22 mouse cellular contexts compared by ENCODE assay signal in the genomic region with DNA sequence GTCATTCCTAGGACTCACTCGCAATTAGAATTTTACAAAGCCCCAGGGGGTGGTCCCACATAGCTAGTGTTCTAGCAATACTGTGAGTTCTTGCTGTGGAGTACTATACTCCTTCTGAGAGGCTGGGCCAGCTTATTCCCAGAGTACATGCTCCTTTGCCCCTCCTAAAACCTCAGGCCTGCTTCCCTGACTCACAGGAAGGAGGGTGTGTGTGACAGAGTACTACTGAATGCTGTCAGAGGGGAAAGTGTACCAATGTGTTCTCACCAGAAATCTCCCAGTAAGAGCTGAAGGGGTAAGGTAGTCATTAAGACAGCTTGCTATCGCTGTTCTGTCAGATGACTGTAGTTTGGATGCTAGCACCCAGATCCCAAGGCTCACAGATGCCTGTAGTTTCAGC.
"Had no signal": no experiment of that assay in that cellular context is flagged by ENCODE, and none has a peak within 500 bp of the region (broad histone marks: within the 10 kb centered on the region; RNA-seq: fewer than 3 reads in every experiment).

No protein-coding gene starts in this region.

- H3K4me3 ChIP-seq: liver, embryonic 13.5 days; liver, embryonic 15.5 days; lung, embryonic 15.5 days; midbrain, embryonic 10.5 days; midbrain, embryonic 12.5 days; myocyte; neural tube, embryonic 13.5 days; neural tube, embryonic 15.5 days; stomach, embryonic 15.5 days had no signal

- H3K4me1 ChIP-seq: liver, embryonic 13.5 days; liver, embryonic 15.5 days; midbrain, embryonic 12.5 days; neural tube, embryonic 15.5 days; stomach, embryonic 15.5 days had no signal

- H3K27ac ChIP-seq: liver, embryonic 13.5 days; liver, embryonic 15.5 days; lung, embryonic 15.5 days; macrophage; midbrain, embryonic 10.5 days; midbrain, embryonic 12.5 days; neural tube, embryonic 13.5 days; neural tube, embryonic 15.5 days; stomach, embryonic 15.5 days; stomach, postnatal 0 days had no signal

- H3K36me3 ChIP-seq: liver, embryonic 13.5 days; liver, embryonic 15.5 days; lung, embryonic 15.5 days; midbrain, embryonic 10.5 days; midbrain, embryonic 12.5 days; neural tube, embryonic 13.5 days; neural tube, embryonic 15.5 days; stomach, embryonic 15.5 days had no signal

- DNase-seq: liver, embryonic 13.5 days; liver, postnatal 0 days; lung, adult 2 months; lung, postnatal 10 days; midbrain, embryonic 14.5 days; retina, postnatal 1 day; right cerebral cortex, adult 18-20 months; right cerebral cortex, postnatal 25 days; right cerebral cortex, postnatal 4 days; thymus, adult 2 months; thymus, postnatal 25 days; thymus, postnatal 4 days had no signal

- H3K27me3 ChIP-seq: liver, embryonic 13.5 days; liver, embryonic 15.5 days; lung, embryonic 15.5 days; neural tube, embryonic 15.5 days; stomach, embryonic 15.5 days had no signal
